Mouse (Mus musculus) frontal cortex, postnatal 36 days (tissue): ENCODE measurements around the gene Krr1.
A peak's percentile ranks its signal among the peaks of the same experiment; 100 is the strongest.

Experiments
- DNase-seq, 2 experiments: peaks; one replicate each; pipeline ENCODE4 v3.0.0; 2022; ENCODE audit warnings: low spot score in 2 of 2

The Krr1 gene

DNA sequence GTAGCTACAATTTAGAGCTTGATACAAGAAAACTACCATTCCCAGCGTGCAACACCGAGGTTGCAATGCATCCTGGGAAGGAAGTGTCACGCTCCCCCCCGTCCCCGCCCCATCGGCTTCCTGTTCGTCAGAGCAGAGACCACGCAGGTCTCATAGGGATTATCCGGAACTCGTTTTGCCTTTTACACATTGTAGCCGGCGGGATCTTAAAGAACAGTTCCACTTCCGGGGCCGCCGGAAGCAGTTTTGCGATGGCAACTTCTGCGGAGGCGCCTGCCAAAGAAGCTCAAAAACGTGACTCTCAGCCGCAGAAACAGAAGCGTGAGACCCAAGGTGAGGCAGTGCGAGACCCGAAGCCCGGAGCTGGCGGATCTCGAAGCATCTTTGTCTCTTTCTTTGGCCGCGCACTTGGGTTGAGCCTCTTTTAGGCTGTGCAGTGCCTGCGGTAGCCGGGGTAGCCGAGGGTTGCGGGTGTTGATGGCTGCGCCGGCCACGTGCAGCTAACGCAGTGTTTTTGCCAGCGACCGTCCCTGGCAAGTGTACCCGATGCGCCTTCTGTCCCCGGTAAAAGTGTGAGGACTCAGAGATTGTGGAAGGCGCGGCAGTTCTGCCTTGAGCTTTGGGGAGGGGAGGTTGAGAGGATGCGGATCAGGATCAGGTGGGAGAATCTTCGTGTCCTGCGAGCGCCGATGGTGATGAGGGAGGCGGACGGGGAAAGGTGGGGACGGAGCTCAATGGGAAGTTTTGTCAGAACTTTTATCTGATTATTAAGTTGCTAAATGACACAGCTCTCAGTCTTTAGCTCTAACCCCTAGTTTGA lies at the start of gene Krr1:
Gene Krr1 (plus strand): TSS at position 123 of the 820 bp plus-strand sequence.
- peak; percentile 88 to 94 for DNase-seq

GRCm38 (mm10) chr10:111923503-111924135 lies 48.8 kb upstream of the Krr1 start:
- no peak for DNase-seq

DNA sequence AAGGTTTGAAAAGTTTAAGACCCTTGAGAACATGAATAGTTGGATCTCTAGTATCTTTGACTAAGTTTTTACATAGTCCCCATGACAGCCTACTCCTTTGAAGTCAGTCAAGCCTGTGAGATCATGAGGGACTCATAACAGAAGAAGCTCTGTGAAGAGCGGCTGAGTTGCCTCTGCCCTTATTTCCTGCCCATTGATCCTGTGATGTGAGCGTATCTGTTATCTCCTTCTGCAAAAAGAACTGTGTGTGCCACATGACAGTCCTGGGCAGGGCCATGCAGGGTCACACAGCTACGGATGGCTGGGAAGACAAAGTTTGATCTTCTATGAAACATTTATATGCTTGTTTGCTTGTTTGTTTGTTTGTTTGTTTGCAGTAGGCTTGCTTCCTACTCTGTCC lies 48.3 kb upstream of the Krr1 start:
- DNase-seq = no peak

- DNase-seq = no peak
Observed at GRCm38 (mm10) chr10:111924716-111925488, 47.6 kb upstream of the Krr1 start.

- peak; percentile 88 to 95 for DNase-seq
Observed at GRCm38 (mm10) chr10:111925489-111925860, 47.0 kb upstream of the Krr1 start.

GRCm38 (mm10) chr10:111932621-111933345 lies 39.7 kb upstream of the Krr1 start:
- no peak for DNase-seq

GRCm38 (mm10) chr10:111935207-111935606 lies 37.3 kb upstream of the Krr1 start:
- DNase-seq = no peak

GRCm38 (mm10) chr10:111936021-111936420 lies 36.4 kb upstream of the Krr1 start:
- no peak for DNase-seq

DNA sequence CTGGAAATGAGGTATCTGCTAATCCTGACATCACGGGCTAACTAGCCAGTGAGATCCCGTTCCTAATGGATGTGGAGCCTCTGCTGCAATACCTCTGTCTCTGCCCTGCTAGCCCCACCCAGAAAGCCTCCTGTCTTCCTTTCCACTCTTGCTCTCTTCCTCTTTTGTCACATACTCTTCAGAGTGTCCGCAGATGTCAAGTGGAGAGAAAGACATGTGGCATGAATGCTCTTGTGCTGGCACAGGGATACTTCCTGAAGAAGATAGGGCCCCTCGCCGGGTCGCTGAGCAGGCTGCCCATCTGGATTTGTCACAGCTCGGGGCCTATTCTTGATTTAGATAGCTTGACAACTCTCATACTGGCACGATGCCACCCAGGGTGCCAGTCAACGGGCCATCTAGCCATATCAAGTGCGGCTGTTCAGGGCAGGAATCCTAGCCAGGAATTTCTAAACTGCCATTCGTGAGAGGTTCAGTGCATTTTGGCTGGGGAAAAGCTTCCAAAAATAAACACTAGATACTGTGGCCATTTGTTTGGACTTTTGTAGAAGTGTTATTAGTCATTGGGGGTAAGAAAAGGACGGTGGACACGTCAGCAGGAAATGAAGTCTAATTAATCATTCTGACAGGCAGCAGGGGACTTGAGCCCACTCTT lies 35.8 kb upstream of the Krr1 start:
- DNase-seq = no peak

- DNase-seq = no peak
Observed at GRCm38 (mm10) chr10:111937146-111937534, 35.3 kb upstream of the Krr1 start.

DNA sequence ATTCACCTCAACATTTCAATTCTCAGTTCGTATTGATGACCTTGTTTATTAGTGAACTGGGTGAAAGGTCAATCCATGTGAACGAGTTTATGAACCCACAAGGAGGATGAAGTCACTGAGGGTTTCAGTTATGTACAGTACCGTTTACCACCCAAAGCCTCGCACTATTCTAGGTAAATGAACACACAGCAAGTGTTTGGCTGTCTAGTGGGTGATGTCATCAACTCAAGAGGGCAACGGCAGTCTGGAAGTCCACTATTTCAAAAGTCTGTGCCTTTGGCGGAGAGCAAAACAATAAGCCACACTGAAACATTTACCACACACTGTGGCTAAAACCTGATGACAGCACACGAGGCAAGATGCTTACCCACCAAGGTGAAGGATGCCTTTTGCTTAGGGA lies 29.4 kb upstream of the Krr1 start:
- DNase-seq = no peak

DNA sequence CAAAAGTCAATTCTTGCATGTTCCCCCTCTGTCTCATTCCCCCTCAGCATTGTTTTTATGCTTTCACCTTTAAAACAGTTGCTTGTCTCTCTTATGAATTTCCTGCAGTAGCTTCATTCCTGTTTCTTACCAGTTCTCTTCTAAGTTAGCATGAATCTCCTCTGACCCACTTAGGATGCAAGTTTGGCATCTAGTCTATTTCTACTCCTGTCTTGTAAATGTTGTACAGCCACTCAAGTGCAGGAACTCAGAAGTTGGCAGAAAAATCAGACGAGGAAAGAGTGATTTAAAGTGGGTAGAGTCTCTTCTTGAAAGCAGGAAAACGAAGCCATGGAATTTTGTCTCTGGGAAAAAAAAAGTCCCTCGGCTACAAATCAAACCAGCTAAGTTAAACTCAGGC lies 26.9 kb upstream of the Krr1 start:
- no peak for DNase-seq

GRCm38 (mm10) chr10:111948041-111948440 lies 24.4 kb upstream of the Krr1 start:
- no peak for DNase-seq

DNA sequence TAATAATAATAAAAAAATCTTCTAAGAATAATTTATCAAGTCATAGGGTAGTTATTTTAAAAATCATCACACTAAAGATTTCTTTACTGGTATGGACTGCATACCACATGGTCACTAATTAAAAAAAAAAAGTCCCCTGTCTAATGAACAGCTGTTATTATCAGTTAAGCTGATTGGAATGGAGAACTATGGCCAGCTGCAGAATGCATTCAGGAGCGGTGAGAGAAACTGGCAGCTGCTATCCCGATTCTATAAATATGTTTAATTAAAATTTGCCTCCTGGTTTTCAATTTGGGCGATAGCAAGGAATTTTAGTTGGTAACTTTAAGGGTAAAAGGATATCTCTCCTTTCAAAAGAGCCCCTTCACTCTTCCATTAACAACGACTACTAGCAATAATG lies 23.5 kb upstream of the Krr1 start:
- no peak for DNase-seq

DNA sequence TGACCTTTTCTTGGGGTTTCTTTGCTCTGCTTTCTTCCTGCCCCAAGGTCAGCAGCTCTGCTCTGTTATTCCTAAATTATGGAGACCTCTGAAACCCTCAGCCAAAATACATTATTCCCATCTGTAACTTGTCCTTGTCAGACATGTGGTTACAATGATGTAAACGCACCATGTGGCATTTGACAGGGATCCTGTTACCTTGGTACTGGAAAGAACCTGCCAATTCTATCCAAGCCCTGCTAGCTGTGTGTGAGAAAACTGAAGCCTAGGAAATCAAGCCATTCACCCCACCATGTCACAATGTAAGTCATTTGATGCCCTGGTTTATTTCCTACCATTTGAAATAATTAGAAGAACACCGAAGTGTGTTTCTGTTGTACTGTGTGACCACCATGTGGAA lies 16.6 kb upstream of the Krr1 start:
- DNase-seq = no peak

GRCm38 (mm10) chr10:111957271-111958045 lies 15.0 kb upstream of the Krr1 start:
- peak; percentile 54 to 82 for DNase-seq

DNA sequence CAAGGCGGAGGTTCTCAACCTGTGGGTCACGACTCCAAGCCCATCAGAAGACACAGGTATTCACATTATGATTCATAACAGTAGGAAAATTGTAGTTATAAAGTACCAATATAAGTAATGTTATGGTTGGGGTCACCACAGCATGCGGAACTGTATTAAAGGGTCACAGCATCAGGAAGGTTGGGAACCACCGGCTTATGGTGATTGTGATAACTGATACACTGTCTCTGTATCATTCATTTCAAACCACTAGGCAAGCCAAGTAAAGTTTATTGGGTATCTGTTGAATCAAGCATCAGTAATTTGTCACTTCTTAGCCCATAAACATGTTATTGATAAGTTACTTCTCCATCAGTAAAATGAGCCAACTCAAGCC lies 14.4 kb upstream of the Krr1 start:
- no peak for DNase-seq

DNA sequence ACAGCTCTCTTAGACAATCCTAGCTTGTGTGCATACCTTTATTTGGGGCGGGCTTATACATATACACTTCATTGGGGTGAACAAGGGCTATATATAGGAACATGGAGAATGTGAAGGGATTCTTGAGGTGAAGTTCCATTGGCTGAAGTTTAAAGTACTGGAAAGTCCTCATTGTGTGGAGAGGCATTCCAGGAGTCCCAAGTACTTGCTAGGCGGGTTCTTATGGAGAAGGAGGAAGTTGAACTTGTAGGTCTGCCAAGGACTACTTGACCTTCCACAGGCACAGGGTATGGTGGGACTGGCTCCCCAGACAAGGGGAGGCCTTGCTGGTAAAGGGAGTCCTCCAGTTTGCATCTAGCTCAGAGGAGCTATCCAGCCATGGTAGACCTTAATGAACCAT lies 13.1 kb upstream of the Krr1 start:
- DNase-seq = no peak

GRCm38 (mm10) chr10:111960459-111960858 lies 12.0 kb upstream of the Krr1 start:
- DNase-seq = no peak

GRCm38 (mm10) chr10:111966394-111966793 lies 6.1 kb upstream of the Krr1 start:
- DNase-seq = no peak

GRCm38 (mm10) chr10:111971929-111972328 lies 535 bp upstream of the Krr1 start:
- DNase-seq = no peak
